Mouse (Mus musculus): ENCODE results near the gene Gm16434.
"Not testable (repeated sequence)": the region's sequence is repeated elsewhere in the genome, so short reads cannot be mapped to it uniquely, and the experiment has no call there.

Gm16434 gene

GRCm38 (mm10) chr14:7194440-7194839 lies at the start of gene Gm16434:
Gm16434 (minus strand) TSS chr14:7194540.
- DNase-seq (ENCODE audit: low spot score in 2 of 2), result not testable (repeated sequence)

- DNase-seq (ENCODE audit: low spot score in 2 of 2), result not testable (repeated sequence)
Observed at GRCm38 (mm10) chr14:7243498-7243897, 49.2 kb upstream of the Gm16434 start.

- peak in 1 of 2 experiments; percentile 4 for DNase-seq (ENCODE audit: low spot score in 2 of 2)
Observed at GRCm38 (mm10) chr14:7200070-7200469, 5.7 kb upstream of the Gm16434 start.

- DNase-seq (ENCODE audit: low spot score in 2 of 2), result peak in 1 of 2 experiments; percentile 0
Observed at GRCm38 (mm10) chr14:7174483-7174971, 19.8 kb downstream of the Gm16434 start, which contains the start of gene Gm3512. Gm3512 (minus strand) TSS chr14:7174533.

Measured in spleen, postnatal 14 days (tissue).